ENCODE assay signal across 26 mouse cellular contexts in genomic region chr3:81521804-81522203, GRCm38 (mm10).
"Had no signal": no experiment of that assay in that cellular context is flagged by ENCODE, and none has a peak within 500 bp of the region (broad histone marks: within the 10 kb centered on the region; RNA-seq: fewer than 3 reads in every experiment).

No protein-coding gene starts in this region.

- ATAC-seq: hindbrain, embryonic 16.5 days; inflammation-experienced regulatory T-cells, adult 6 months; intestine, embryonic 16.5 days had no signal

- H3K4me2 ChIP-seq: heart, embryonic 12.5 days; hindbrain, embryonic 12.5 days; hindbrain, embryonic 14.5 days; kidney, embryonic 15.5 days; limb, embryonic 13.5 days; limb, embryonic 15.5 days had no signal

- H3K4me3 ChIP-seq: gastrocnemius, adult 2 months; heart, embryonic 10.5 days; heart, embryonic 12.5 days; hindbrain, embryonic 10.5 days; hindbrain, embryonic 12.5 days; kidney, embryonic 15.5 days; limb, embryonic 13.5 days; limb, embryonic 15.5 days had no signal

- H3K9ac ChIP-seq: heart, embryonic 12.5 days; hindbrain, embryonic 12.5 days; hindbrain, embryonic 14.5 days; kidney, embryonic 15.5 days; limb, embryonic 13.5 days; limb, embryonic 15.5 days had no signal

- H3K27me3 ChIP-seq: heart, embryonic 12.5 days; hindbrain, embryonic 12.5 days; kidney, embryonic 15.5 days; limb, embryonic 13.5 days; limb, embryonic 15.5 days had no signal

- H3K9me3 ChIP-seq: heart, embryonic 10.5 days; heart, embryonic 12.5 days; hindbrain, embryonic 10.5 days; hindbrain, embryonic 12.5 days; kidney, embryonic 15.5 days; limb, embryonic 13.5 days; limb, embryonic 15.5 days had no signal

- H3K36me3 ChIP-seq: heart, embryonic 10.5 days; heart, embryonic 12.5 days; hindbrain, embryonic 10.5 days; hindbrain, embryonic 12.5 days; kidney, embryonic 15.5 days; limb, embryonic 13.5 days; limb, embryonic 15.5 days had no signal

- H3K4me1 ChIP-seq: heart, embryonic 10.5 days; heart, embryonic 12.5 days; hindbrain, embryonic 10.5 days; hindbrain, embryonic 12.5 days; kidney, embryonic 15.5 days; limb, embryonic 13.5 days; limb, embryonic 15.5 days had no signal

- H3K27ac ChIP-seq: gastrocnemius, adult 2 months; heart, embryonic 10.5 days; hindbrain, embryonic 10.5 days; hindbrain, embryonic 12.5 days; hindbrain, embryonic 14.5 days; kidney, embryonic 15.5 days; kidney, postnatal 0 days; limb, embryonic 13.5 days; limb, embryonic 15.5 days had no signal

- DNase-seq: gastrocnemius, adult 2 months; gastrocnemius, postnatal 10 days; gastrocnemius, postnatal 25 days; heart, adult 18-20 months; heart, postnatal 10 days; heart, postnatal 4 days; kidney, adult 11 months; kidney, adult 2 months; kidney, adult 9 months; kidney, postnatal 14 days; kidney, postnatal 36 days; layer of hippocampus, adult 9-11 months; layer of hippocampus, postnatal 36 days; left cerebral cortex, postnatal 4 days had no signal
